Mouse (Mus musculus): ENCODE data around the gene Chn2. TPM values are rescaled to one million over a fixed set of nuclear protein-coding genes. Genes with fewer than 3 reads are reported as not detected.

The Chn2 gene
- polyA plus RNA-seq, 1 experiment from 2014 or later = 5.4 TPM

- no peaks in the 10 kb centered on the region for H3K36me3 ChIP-seq
- no peaks in the 10 kb centered on the region for H3K9me3 ChIP-seq (replicated peaks)
- H3K27me3 ChIP-seq = no peaks in the 10 kb centered on the region
- WGBS = 68% methylated on average over 14 of the region's 14 CpGs
- H3K4me1 ChIP-seq (replicated peaks) = peaks cover 8% of the 10 kb centered on the region; the same call in 1 of the 2 replicates
- H3K4me3 ChIP-seq = no peak overlapping the region
- ATAC-seq (replicated peaks; ENCODE audit: insufficient number of reproducible peaks, insufficient read depth, low FRiP score, low read depth) = no peak
- H3K27ac ChIP-seq = no peak overlapping the region
- no peak overlapping the region for H3K4me2 ChIP-seq
- no peak overlapping the region for H3K9ac ChIP-seq
Measured at GRCm38 (mm10) chr6:54272556-54273378, 233.4 kb downstream of the Chn2 start.

- H3K9me3 ChIP-seq (replicated peaks) = no peaks in the 10 kb centered on the region
- peaks cover 14% of the 10 kb centered on the region for H3K4me1 ChIP-seq (replicated peaks)
- H3K27ac ChIP-seq = no peak overlapping the region
- no peak overlapping the region for H3K4me3 ChIP-seq
- no peaks in the 10 kb centered on the region for H3K27me3 ChIP-seq
- WGBS = 65% methylated on average over 6 of the region's 6 CpGs
- H3K36me3 ChIP-seq = no peaks in the 10 kb centered on the region
- no peak overlapping the region for H3K4me2 ChIP-seq
- ATAC-seq (replicated peaks; ENCODE audit: insufficient number of reproducible peaks, insufficient read depth, low FRiP score, low read depth) = no peak
- no peak overlapping the region for H3K9ac ChIP-seq
Measured at GRCm38 (mm10) chr6:54273379-54273730, 234.0 kb downstream of the Chn2 start.

GRCm38 (mm10) chr6:54277234-54277633 is 237.9 kb downstream of the Chn2 start:
- Histone ChIP-seq H3K9me3 (replicated peaks) (no peaks in the 10 kb centered on the region), H3K27me3 (no peaks in the 10 kb centered on the region), H3K36me3 (no peaks in the 10 kb centered on the region), H3K9ac (no peak overlapping the region), H3K4me3 (no peak overlapping the region), H3K27ac (no peak overlapping the region), H3K4me2 (no peak overlapping the region), H3K4me1 (replicated peaks) (peaks cover 24% of the 10 kb centered on the region)
- no peak for ATAC-seq (replicated peaks; ENCODE audit: insufficient number of reproducible peaks, insufficient read depth, low FRiP score, low read depth)
- 79% methylated on average over 4 of the region's 4 CpGs for WGBS

GRCm38 (mm10) chr6:54277828-54278227 is 238.5 kb downstream of the Chn2 start:
- Histone ChIP-seq H3K27me3 (no peaks in the 10 kb centered on the region), H3K4me2 (no peak overlapping the region), H3K36me3 (no peaks in the 10 kb centered on the region), H3K9ac (no peak overlapping the region), H3K9me3 (replicated peaks) (no peaks in the 10 kb centered on the region), H3K4me1 (replicated peaks) (peaks cover 21% of the 10 kb centered on the region), H3K27ac (peak overlapping the region; percentile 41), H3K4me3 (no peak overlapping the region)
- 78% methylated on average over 5 of the region's 5 CpGs for WGBS
- no peak for ATAC-seq (replicated peaks; ENCODE audit: insufficient number of reproducible peaks, insufficient read depth, low FRiP score, low read depth)

GRCm38 (mm10) chr6:54278613-54279012 is 239.3 kb downstream of the Chn2 start:
- H3K4me1 ChIP-seq (replicated peaks) = peaks cover 21% of the 10 kb centered on the region
- H3K4me2 ChIP-seq = no peak overlapping the region
- H3K27ac ChIP-seq = peak overlapping the region; percentile 41; the same call in 1 of the 2 replicates
- H3K9ac ChIP-seq = no peak overlapping the region
- ATAC-seq (replicated peaks; ENCODE audit: insufficient number of reproducible peaks, insufficient read depth, low FRiP score, low read depth) = no peak
- no peaks in the 10 kb centered on the region for H3K36me3 ChIP-seq
- WGBS = 60% methylated on average over 2 of the region's 2 CpGs
- H3K4me3 ChIP-seq = no peak overlapping the region
- no peaks in the 10 kb centered on the region for H3K27me3 ChIP-seq
- no peaks in the 10 kb centered on the region for H3K9me3 ChIP-seq (replicated peaks)

- WGBS = 43% methylated on average over 11 of the region's 11 CpGs
- Histone ChIP-seq H3K4me1 (replicated peaks) (peaks cover 16% of the 10 kb centered on the region), H3K9me3 (replicated peaks) (no peaks in the 10 kb centered on the region), H3K27me3 (no peaks in the 10 kb centered on the region), H3K27ac (peak overlapping the region; percentile 41), H3K4me2 (no peak overlapping the region), H3K4me3 (no peak overlapping the region), H3K9ac (no peak overlapping the region), H3K36me3 (no peaks in the 10 kb centered on the region)
- 0 out of 2 replicates have a peak, but pooled peaks have one; percentile 59 for ATAC-seq (replicated peaks; ENCODE audit: insufficient number of reproducible peaks, insufficient read depth, low FRiP score, low read depth)
Measured at GRCm38 (mm10) chr6:54279391-54279790, 240.0 kb downstream of the Chn2 start.

GRCm38 (mm10) chr6:54280248-54280647 is 240.9 kb downstream of the Chn2 start:
- no peaks in the 10 kb centered on the region for H3K27me3 ChIP-seq
- H3K4me2 ChIP-seq = no peak overlapping the region
- no peaks in the 10 kb centered on the region for H3K36me3 ChIP-seq
- no peak overlapping the region for H3K27ac ChIP-seq
- no peak for ATAC-seq (replicated peaks; ENCODE audit: insufficient number of reproducible peaks, insufficient read depth, low FRiP score, low read depth)
- peaks cover 16% of the 10 kb centered on the region for H3K4me1 ChIP-seq (replicated peaks)
- H3K4me3 ChIP-seq = no peak overlapping the region
- no peaks in the 10 kb centered on the region for H3K9me3 ChIP-seq (replicated peaks)
- no peak overlapping the region for H3K9ac ChIP-seq
- 78% methylated on average over 6 of the region's 6 CpGs for WGBS

GRCm38 (mm10) chr6:54283299-54283698 is 243.9 kb downstream of the Chn2 start:
- H3K27me3 ChIP-seq = no peaks in the 10 kb centered on the region
- no peak overlapping the region for H3K4me2 ChIP-seq
- H3K27ac ChIP-seq = no peak overlapping the region
- H3K36me3 ChIP-seq = no peaks in the 10 kb centered on the region
- no peaks in the 10 kb centered on the region for H3K9me3 ChIP-seq (replicated peaks)
- H3K4me1 ChIP-seq (replicated peaks) = peaks cover 10% of the 10 kb centered on the region; the same call in 1 of the 2 replicates
- 82% methylated on average over 1 of the region's 1 CpGs for WGBS
- H3K4me3 ChIP-seq = no peak overlapping the region
- no peak overlapping the region for H3K9ac ChIP-seq
- no peak for ATAC-seq (replicated peaks; ENCODE audit: insufficient number of reproducible peaks, insufficient read depth, low FRiP score, low read depth)

GRCm38 (mm10) chr6:54284167-54284711 is 244.9 kb downstream of the Chn2 start:
- H3K36me3 ChIP-seq = no peaks in the 10 kb centered on the region
- H3K4me3 ChIP-seq = no peak overlapping the region
- ATAC-seq (replicated peaks; ENCODE audit: insufficient number of reproducible peaks, insufficient read depth, low FRiP score, low read depth) = no peak
- H3K9ac ChIP-seq = no peak overlapping the region
- H3K27ac ChIP-seq = no peak overlapping the region
- H3K4me2 ChIP-seq = no peak overlapping the region
- no peaks in the 10 kb centered on the region for H3K27me3 ChIP-seq
- no peaks in the 10 kb centered on the region for H3K9me3 ChIP-seq (replicated peaks)
- peaks cover 4% of the 10 kb centered on the region; the same call in 1 of the 2 replicates for H3K4me1 ChIP-seq (replicated peaks)
- WGBS = 66% methylated on average over 12 of the region's 12 CpGs

GRCm38 (mm10) chr6:54286813-54287212 is 247.5 kb downstream of the Chn2 start:
- Histone ChIP-seq H3K27ac (no peak overlapping the region), H3K9me3 (replicated peaks) (no peaks in the 10 kb centered on the region), H3K4me2 (no peak overlapping the region), H3K4me1 (replicated peaks) (peaks cover 2% of the 10 kb centered on the region; the same call in 1 of the 2 replicates), H3K36me3 (no peaks in the 10 kb centered on the region), H3K4me3 (no peak overlapping the region), H3K9ac (no peak overlapping the region), H3K27me3 (no peaks in the 10 kb centered on the region)
- ATAC-seq (replicated peaks; ENCODE audit: insufficient number of reproducible peaks, insufficient read depth, low FRiP score, low read depth) = no peak
- WGBS = 76% methylated on average over 5 of the region's 5 CpGs

- Histone ChIP-seq H3K4me3 (no peak overlapping the region), H3K9ac (no peak overlapping the region), H3K4me1 (replicated peaks) (peaks cover 2% of the 10 kb centered on the region; the same call in 1 of the 2 replicates), H3K9me3 (replicated peaks) (no peaks in the 10 kb centered on the region), H3K27me3 (no peaks in the 10 kb centered on the region), H3K4me2 (no peak overlapping the region), H3K27ac (no peak overlapping the region), H3K36me3 (no peaks in the 10 kb centered on the region)
- 54% methylated on average over 10 of the region's 10 CpGs for WGBS
- ATAC-seq (replicated peaks; ENCODE audit: insufficient number of reproducible peaks, insufficient read depth, low FRiP score, low read depth) = no peak
Measured at GRCm38 (mm10) chr6:54289774-54290500, 250.6 kb downstream of the Chn2 start.
